Mouse (Mus musculus): ENCODE measurements around the gene Slc12a6. TPM values are rescaled to one million over a fixed set of nuclear protein-coding genes. Genes with fewer than 3 reads are reported as not detected.

Gene Slc12a6
- polyA plus RNA-seq, 1 experiment: 49.1 TPM

DNA sequence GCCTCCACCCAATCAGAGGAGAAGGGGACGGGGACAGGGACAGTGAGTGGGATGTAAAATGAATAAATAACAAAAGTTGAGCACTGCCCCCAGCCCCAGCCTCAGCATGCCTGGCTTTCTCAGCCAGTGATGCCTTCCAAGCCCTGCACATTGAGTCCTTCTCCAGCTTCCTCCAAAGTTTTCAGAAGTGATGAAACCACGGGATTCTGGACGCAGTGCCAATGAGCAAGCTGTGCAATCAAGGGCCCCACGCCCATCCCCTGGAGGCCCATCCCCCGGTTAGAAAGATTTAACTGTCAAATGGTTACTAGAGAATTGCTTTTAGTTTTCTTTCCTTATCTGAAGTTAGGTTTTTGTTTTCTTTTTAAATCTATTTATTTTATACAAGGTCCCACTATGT, 104.3 kb downstream of the Slc12a6 start:
- peaks cover 7% of the 10 kb centered on the region for H3K4me1 ChIP-seq (ENCODE audit: control insufficient read depth, insufficient read depth, low read length)
- WGBS: 53% methylated on average over 5 of the region's 5 CpGs
- no peak overlapping the region for H3K4me3 ChIP-seq (replicated peaks; ENCODE audit: extremely low read depth, low read depth, low read length)
- no peak for DNase-seq
- TF ChIP-seq CTCF (IDR thresholded peaks at IDR 0.05; ENCODE audit: insufficient read depth, low read length) (no peak), POLR2A (IDR thresholded peaks at IDR 0.05; ENCODE audit: borderline replicate concordance, extremely low read depth, low read depth, low read length) (no peak)

DNA sequence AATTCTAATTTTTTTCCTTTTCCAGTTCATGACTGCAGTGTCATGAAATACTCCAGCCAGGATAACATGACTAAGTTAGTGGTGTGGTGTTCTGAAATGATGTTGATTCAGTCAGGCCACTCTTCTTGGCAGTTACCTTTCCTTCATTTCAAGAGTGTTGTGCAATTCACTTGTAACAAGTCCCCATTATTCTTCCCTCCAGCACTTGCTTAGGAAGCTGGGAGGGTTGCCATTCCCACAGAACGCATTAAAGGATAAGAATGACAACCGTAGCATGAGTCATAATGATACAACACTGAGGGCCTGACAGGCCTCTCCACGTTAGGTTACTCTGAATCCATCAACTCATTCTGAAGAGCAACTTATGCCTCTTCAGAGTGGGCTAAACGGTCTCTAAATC, 107.5 kb downstream of the Slc12a6 start:
- DNase-seq: no peak
- WGBS: 51% methylated on average over 4 of the region's 4 CpGs
- no peak for TF ChIP-seq POLR2A (IDR thresholded peaks at IDR 0.05; ENCODE audit: borderline replicate concordance, extremely low read depth, low read depth, low read length)
- TF ChIP-seq CTCF (IDR thresholded peaks at IDR 0.05; ENCODE audit: insufficient read depth, low read length): no peak

DNA sequence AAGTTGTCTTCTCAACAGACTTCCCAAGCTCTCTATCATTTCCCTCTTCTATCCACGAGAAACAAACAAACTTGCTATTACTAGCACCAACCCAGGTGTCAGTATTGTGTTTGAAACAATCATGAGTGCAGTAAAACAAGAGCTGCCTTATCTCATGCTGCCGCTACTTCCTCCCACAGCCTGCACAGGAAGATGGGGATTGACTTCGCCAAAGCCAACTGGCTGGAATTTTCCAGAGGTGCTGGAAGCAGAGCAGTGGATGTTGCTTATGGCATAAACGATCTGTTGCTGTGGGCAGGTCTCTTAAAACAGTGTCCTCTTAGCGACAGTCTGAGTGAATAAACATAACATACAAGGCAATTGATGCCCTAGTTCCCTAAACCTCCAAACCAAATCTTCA, 109.0 kb downstream of the Slc12a6 start:
- 34% methylated on average over 5 of the region's 5 CpGs for WGBS
- Histone ChIP-seq H3K4me1 (ENCODE audit: control insufficient read depth, insufficient read depth, low read length) (no peaks in the 10 kb centered on the region; the same call in 1 of the 2 replicates), H3K4me3 (replicated peaks; ENCODE audit: extremely low read depth, low read depth, low read length) (no peak overlapping the region)
- TF ChIP-seq POLR2A (IDR thresholded peaks at IDR 0.05; ENCODE audit: borderline replicate concordance, extremely low read depth, low read depth, low read length): no peak
- no peak for TF ChIP-seq CTCF (IDR thresholded peaks at IDR 0.05; ENCODE audit: insufficient read depth, low read length)
- DNase-seq: no peak

More for the DNA sequence above, 107.5 kb downstream of the Slc12a6 start:
- no peak overlapping the region for H3K4me3 ChIP-seq (replicated peaks; ENCODE audit: extremely low read depth, low read depth, low read length)
- peaks cover 2% of the 10 kb centered on the region; the same call in 1 of the 2 replicates for H3K4me1 ChIP-seq (ENCODE audit: control insufficient read depth, insufficient read depth, low read length)

DNA sequence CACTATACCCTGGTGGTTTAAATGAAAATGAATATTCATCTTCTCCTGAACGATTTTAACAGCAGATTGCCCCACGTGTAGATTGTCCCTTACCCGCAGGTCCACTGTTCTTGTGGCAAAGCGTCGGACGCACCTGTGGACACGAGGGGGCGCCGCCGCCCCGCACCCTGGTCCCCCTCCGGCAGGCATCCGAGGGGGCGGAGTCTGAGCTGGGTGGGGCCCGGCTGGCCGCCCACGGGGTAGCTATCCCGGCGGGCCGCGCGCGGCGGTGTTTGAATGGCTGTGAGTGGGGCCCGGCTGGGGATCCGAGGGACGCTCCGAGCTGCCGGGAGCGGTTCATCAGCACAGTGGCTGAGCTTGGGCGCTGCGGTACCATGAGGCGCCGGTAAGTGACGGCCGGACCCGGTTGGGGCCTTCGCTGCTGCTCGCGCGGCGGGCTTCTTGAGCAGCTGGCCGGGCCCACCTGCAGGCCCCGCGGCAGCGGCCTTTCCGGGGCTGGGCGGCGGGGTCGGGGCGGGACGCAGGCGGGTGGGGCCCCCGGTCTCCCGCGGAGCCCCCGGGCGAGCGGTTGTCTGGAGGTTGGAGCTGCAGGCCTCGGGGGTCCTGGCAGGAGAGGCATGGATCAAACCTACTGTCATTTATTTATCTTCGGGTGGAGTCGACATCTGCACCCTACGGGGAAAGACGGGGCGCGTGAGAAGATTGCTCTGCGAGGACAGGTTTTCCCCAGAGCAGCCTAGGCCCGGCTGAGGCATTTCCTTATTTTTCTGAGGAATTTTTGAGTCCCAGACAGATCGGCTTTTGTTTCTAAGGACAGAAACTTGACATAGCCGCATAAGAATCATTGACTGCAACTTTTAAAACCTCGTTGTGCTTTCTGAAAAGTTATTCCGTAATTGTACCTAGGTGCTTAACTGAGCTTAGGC, 113.6 kb downstream of the Slc12a6 start, which contains the start of gene Katnbl1:
Gene Katnbl1 (plus strand): TSS at position 239 of the 926 bp plus-strand sequence.
- Histone ChIP-seq H3K4me3 (replicated peaks; ENCODE audit: extremely low read depth, low read depth, low read length) (peak within 1 kb of the TSS; percentile 87), H3K4me1 (ENCODE audit: control insufficient read depth, insufficient read depth, low read length) (no peaks in the 10 kb centered on the region; the same call in 1 of the 2 replicates)
- WGBS: under 1% methylated on average over 71 of the region's 72 CpGs
- peak; percentile 93 for DNase-seq
- TF ChIP-seq CTCF (IDR thresholded peaks at IDR 0.05; ENCODE audit: insufficient read depth, low read length) (peak; percentile 65), POLR2A (IDR thresholded peaks at IDR 0.05; ENCODE audit: borderline replicate concordance, extremely low read depth, low read depth, low read length) (peak; percentile 31; the same call in 1 of the 2 replicates)

DNA sequence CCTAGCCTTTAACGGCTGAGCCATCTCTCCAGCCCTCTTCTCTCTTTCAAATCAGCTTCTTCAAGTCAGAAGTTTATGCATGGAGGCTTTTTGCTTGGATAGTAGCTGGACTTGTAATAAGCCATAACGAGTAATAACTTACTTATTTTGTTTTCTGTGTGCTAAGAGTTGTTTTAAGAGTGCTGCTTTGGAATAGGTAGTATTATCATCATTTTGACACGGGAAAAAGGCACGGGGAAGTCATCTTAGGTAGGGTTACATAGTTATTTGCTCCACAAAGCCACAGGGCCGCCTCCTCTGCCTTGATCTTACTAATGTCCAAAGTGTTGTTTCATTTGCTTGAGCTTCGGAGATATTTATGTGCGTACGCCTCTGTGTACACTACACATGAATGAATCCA, 114.5 kb downstream of the Slc12a6 start:
- 27% methylated on average over 8 of the region's 8 CpGs for WGBS
- no peak for DNase-seq
- H3K4me1 ChIP-seq (ENCODE audit: control insufficient read depth, insufficient read depth, low read length): no peaks in the 10 kb centered on the region; the same call in 1 of the 2 replicates
- no peak for TF ChIP-seq POLR2A (IDR thresholded peaks at IDR 0.05; ENCODE audit: borderline replicate concordance, extremely low read depth, low read depth, low read length)
- H3K4me3 ChIP-seq (replicated peaks; ENCODE audit: extremely low read depth, low read depth, low read length): no peak overlapping the region

DNA sequence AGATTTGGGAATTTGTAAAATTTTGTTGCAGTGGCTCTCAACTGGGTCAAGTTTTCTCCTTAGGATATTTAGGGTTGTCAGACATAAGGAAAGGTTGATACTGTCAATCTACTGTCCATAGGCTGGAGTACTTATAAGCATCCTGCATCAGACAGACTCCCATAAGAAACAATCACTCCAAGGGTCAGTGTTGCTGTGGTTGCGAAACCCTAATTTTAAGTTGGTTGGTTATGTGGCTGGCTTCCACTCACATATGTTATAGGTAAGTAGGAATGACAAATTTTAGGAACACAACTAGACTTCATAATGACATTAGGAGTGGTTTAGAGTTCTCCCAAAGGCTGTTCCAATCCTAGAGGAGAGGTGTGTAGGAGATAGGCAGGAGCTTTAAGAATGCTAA, 115.6 kb downstream of the Slc12a6 start:
- TF ChIP-seq POLR2A (IDR thresholded peaks at IDR 0.05; ENCODE audit: borderline replicate concordance, extremely low read depth, low read depth, low read length) (no peak), CTCF (IDR thresholded peaks at IDR 0.05; ENCODE audit: insufficient read depth, low read length) (no peak)
- Histone ChIP-seq H3K4me1 (ENCODE audit: control insufficient read depth, insufficient read depth, low read length) (no peaks in the 10 kb centered on the region; the same call in 1 of the 2 replicates), H3K4me3 (replicated peaks; ENCODE audit: extremely low read depth, low read depth, low read length) (no peak overlapping the region)
- DNase-seq: no peak
- WGBS: 100% methylated on average over 1 of the region's 1 CpGs

DNA sequence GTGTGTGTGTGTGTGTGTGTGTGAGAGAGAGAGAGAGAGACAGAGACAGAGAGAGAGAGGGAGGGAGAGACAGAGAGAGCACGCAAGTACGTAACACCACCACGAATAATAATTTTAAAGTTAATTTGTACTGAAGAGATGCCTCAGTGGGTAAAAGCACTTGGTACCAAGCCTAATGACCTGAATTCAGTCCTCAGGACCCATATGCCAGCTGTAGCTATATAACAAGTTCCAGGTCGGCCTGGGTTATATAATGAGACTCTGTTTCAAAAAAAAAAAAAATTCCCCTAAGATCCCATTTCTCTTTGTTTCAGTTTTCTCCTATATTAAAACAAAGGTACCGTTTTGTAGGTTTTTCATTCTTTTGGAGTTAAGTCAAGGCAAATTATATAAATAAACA, 125.2 kb downstream of the Slc12a6 start:
- TF ChIP-seq POLR2A (IDR thresholded peaks at IDR 0.05; ENCODE audit: borderline replicate concordance, extremely low read depth, low read depth, low read length): no peak
- TF ChIP-seq CTCF (IDR thresholded peaks at IDR 0.05; ENCODE audit: insufficient read depth, low read length): no peak
- no peaks in the 10 kb centered on the region for H3K4me1 ChIP-seq (ENCODE audit: control insufficient read depth, insufficient read depth, low read length)
- H3K4me3 ChIP-seq (replicated peaks; ENCODE audit: extremely low read depth, low read depth, low read length): no peak overlapping the region
- WGBS: 83% methylated on average over 5 of the region's 5 CpGs
- DNase-seq: no peak

DNA sequence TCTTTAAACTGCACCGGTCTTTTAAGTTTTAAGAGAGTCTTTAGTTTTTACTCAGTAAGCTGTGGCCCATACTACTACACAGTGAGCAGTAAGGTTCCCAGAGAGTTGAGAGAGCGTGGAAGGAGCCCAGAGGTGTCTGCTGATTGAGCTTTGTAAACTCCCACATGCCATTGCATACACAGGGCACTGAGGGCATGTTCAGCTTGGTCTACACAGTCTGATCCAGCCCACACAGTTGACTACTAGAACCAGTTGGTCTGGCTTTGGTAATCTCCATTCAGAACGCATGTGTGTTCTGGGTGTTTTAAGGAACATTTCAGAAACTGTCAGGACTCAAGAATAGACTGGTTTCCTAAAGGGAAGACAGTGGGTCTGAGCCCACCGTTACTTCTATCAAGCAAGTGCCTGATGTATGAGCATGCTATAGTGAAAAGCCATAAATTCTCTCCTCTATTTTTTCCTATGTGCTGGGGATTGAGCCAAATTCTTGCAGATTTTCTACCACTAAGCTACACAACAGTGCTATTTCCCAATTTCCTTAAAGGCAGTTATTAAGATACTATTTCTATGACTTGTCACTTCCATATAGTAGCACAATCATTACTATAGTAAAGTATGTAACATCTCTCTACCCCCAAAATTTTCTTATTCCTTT, 125.8 kb downstream of the Slc12a6 start:
- WGBS: 67% methylated on average over 4 of the region's 4 CpGs
- H3K4me3 ChIP-seq (replicated peaks; ENCODE audit: extremely low read depth, low read depth, low read length): no peak overlapping the region
- DNase-seq: no peak
- peaks cover under 1% of the 10 kb centered on the region; the same call in 1 of the 2 replicates for H3K4me1 ChIP-seq (ENCODE audit: control insufficient read depth, insufficient read depth, low read length)
- no peak for TF ChIP-seq CTCF (IDR thresholded peaks at IDR 0.05; ENCODE audit: insufficient read depth, low read length)
- TF ChIP-seq POLR2A (IDR thresholded peaks at IDR 0.05; ENCODE audit: borderline replicate concordance, extremely low read depth, low read depth, low read length): no peak

DNA sequence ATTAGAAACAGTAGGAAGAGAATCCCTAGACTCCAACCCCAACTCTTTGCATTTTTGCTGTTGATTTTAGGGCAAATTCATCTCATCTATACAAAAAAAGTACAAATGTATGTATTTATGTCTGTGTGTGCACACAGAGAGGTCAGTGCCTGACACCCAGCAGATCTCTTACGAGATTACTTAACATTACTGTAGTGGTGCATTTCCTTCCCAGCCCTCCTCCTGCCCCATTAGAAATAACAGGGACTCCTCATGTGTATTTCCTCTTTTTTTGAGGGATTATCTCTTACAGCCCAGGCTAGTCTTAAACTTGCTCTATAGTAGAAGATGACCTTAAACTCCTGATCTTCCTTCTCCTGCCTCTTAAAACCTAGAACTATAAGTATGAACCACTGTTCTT, 127.1 kb downstream of the Slc12a6 start:
- peaks cover 3% of the 10 kb centered on the region; the same call in 1 of the 2 replicates for H3K4me1 ChIP-seq (ENCODE audit: control insufficient read depth, insufficient read depth, low read length)
- H3K4me3 ChIP-seq (replicated peaks; ENCODE audit: extremely low read depth, low read depth, low read length): no peak overlapping the region
- TF ChIP-seq CTCF (IDR thresholded peaks at IDR 0.05; ENCODE audit: insufficient read depth, low read length): no peak
- no peak for TF ChIP-seq POLR2A (IDR thresholded peaks at IDR 0.05; ENCODE audit: borderline replicate concordance, extremely low read depth, low read depth, low read length)
- WGBS: 65% methylated on average over 1 of the region's 1 CpGs
- no peak for DNase-seq

Data from lung, adult 2 months (tissue).